Mouse (Mus musculus) heart, adult 2 months (tissue): ENCODE results near the gene Bub1b. TPM values are rescaled to one million over a fixed set of nuclear protein-coding genes. Genes with fewer than 3 reads are reported as not detected.

ENCODE experiments used
- DNase-seq, 2 experiments: peaks; one replicate each; pipeline ENCODE4 v3.0.0; 2021
- H3K27ac ChIP-seq: fragments of 200-600 bp; 2 replicates; pipeline ENCODE4 v1.8.1; 2022
- H3K27me3 ChIP-seq: fragments of 200-500 bp; 2 replicates; pipeline ENCODE4 v1.6.1; 2012; ENCODE audit warnings: mild to moderate bottlenecking, low read length, inconsistent platforms, mixed read lengths; ENCODE audit not compliant: control insufficient read depth, insufficient read depth
- H3K36me3 ChIP-seq: fragments of 200-500 bp; 2 replicates; pipeline ENCODE4 v1.6.1; 2012; ENCODE audit warnings: low read length, inconsistent platforms; ENCODE audit not compliant: control insufficient read depth, insufficient read depth
- H3K4me1 ChIP-seq: fragments of 200-500 bp; 2 replicates; pipeline ENCODE4 v1.6.1; 2011; ENCODE audit warnings: low read length; ENCODE audit not compliant: control insufficient read depth, insufficient read depth
- H3K4me3 ChIP-seq: fragments of 200-600 bp; 2 replicates; pipeline ENCODE4 v1.8.1; 2022
- H3K79me2 ChIP-seq: fragments of 200-500 bp; replicated peaks from 2 replicates; pipeline ENCODE4 v1.6.1; 2012; ENCODE audit warnings: mild to moderate bottlenecking, inconsistent platforms, low read length, moderate library complexity, mixed read lengths; ENCODE audit not compliant: control insufficient read depth, insufficient read depth
- H3K9ac ChIP-seq: fragments of 200-500 bp; 2 replicates; pipeline ENCODE4 v1.6.1; 2012; ENCODE audit warnings: low read depth, mild to moderate bottlenecking, control low read depth, inconsistent platforms, low read length, mixed read lengths
- CTCF ChIP-seq: fragments of 200-600 bp; IDR thresholded peaks from 2 replicates; pipeline ENCODE4 v1.8.1; 2022; ENCODE audit warnings: antibody characterized with exemption, mild to moderate bottlenecking, moderate library complexity
- EP300 ChIP-seq: fragments of 200-500 bp; IDR thresholded peaks from 2 replicates; pipeline ENCODE4 v1.6.1; 2011; ENCODE audit warnings: low read depth, low read length, control low read depth; ENCODE audit not compliant: insufficient read depth
- POLR2A ChIP-seq: fragments of 200-500 bp; IDR thresholded peaks from 2 replicates; pipeline ENCODE4 v1.6.1; 2011; ENCODE audit warnings: mild to moderate bottlenecking, low read depth, low read length, control low read depth; ENCODE audit not compliant: insufficient read depth
- WGBS: fragments of 180-500 bp; shearing (Covaris S2); methylation state at CpG from one replicate; pipeline ENCODE4 v1.1.7; 2018; 5-methylcytosine and 5-hydroxymethylcytosine counted together
- intact Hi-C: fragments of 180-260 bp; cut with DNase I; formaldehyde crosslinking; loops from one replicate; pipeline ENCODE4 v1.15.1; 2025
- polyA plus RNA-seq: library from polyadenylated mRNA; depleted of rRNA; stranded (reverse); fragments of >200 nt; gene quantifications from 2 replicates; pipeline ENCODE4 v1.2.3, GENCODE M21; 2012
- total RNA-seq, 2 experiments: library from RNA; stranded (reverse); gene quantifications; 2 replicates each; pipeline ENCODE4 v1.2.3; 2021

Bub1b gene
- total and polyA plus RNA-seq, 3 experiments = 0.25 to 1.8 (median 0.65) TPM

DNA sequence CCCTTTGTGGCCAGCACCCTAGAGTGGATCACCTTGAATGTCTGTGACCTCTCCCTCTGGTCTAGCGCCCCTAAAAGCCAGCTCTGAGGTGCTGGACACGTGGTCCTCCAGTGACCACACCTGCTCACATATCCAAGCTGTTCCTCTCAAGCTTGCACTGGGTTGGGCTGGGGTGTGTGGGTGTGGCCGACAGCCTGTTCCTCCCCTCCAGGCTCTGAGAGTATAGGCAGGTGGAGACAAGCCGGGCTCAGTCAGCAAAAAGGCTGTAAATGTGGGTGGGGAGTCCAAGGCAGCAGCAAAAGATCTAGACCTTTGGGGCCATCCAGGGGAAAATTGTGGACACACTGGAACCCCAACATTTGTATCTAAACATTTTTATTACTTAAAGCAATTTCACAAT lies 60.4 kb downstream of the Bub1b start:
- Histone ChIP-seq H3K27me3 (no peaks in the 10 kb centered on the region; the same call in 1 of the 2 replicates), H3K4me3 (no peak overlapping the region), H3K9ac (no peak overlapping the region), H3K27ac (peak overlapping the region; percentile 42; the same call in 1 of the 2 replicates), H3K4me1 (peaks cover 8% of the 10 kb centered on the region), H3K36me3 (no peaks in the 10 kb centered on the region), H3K79me2 (no peaks in the 10 kb centered on the region)
- DNase-seq = no peak
- intact Hi-C loops = loop anchor here (5.0 kb wide), 1 partner anchor 34 kb away; no protein-coding TSS in a partner anchor
- no peak for TF ChIP-seq POLR2A
- TF ChIP-seq EP300 = no peak
- no peak for TF ChIP-seq CTCF
- 69% methylated on average over 4 of the region's 4 CpGs for WGBS

GRCm38 (mm10) chr2:118659077-118659476 lies 61.1 kb downstream of the Bub1b start:
- Histone ChIP-seq H3K4me3 (no peak overlapping the region), H3K36me3 (no peaks in the 10 kb centered on the region), H3K4me1 (peaks cover 8% of the 10 kb centered on the region), H3K79me2 (no peaks in the 10 kb centered on the region), H3K9ac (no peak overlapping the region), H3K27ac (peak overlapping the region; percentile 42), H3K27me3 (no peaks in the 10 kb centered on the region; the same call in 1 of the 2 replicates)
- no peak for TF ChIP-seq POLR2A
- TF ChIP-seq EP300 = 0 out of 2 replicates have a peak, but pooled peaks have one; percentile 34
- intact Hi-C loops = loop anchor here (5.0 kb wide), 1 partner anchor 33 kb away; no protein-coding TSS in a partner anchor
- DNase-seq = peak; percentile 48 to 60
- WGBS = 9% methylated on average over 1 of the region's 1 CpGs

GRCm38 (mm10) chr2:118659493-118659892 lies 61.5 kb downstream of the Bub1b start:
- no peaks in the 10 kb centered on the region; the same call in 1 of the 2 replicates for H3K27me3 ChIP-seq
- no peak overlapping the region for H3K9ac ChIP-seq
- H3K36me3 ChIP-seq = no peaks in the 10 kb centered on the region
- intact Hi-C loops = loop anchor here (5.0 kb wide), 1 partner anchor 33 kb away; no protein-coding TSS in a partner anchor
- no peak for DNase-seq
- no peaks in the 10 kb centered on the region for H3K79me2 ChIP-seq
- no peak overlapping the region; the same call in 1 of the 2 replicates for H3K4me3 ChIP-seq
- TF ChIP-seq CTCF (no peak), EP300 (no peak), POLR2A (no peak)
- H3K4me1 ChIP-seq = peaks cover 8% of the 10 kb centered on the region
- H3K27ac ChIP-seq = peak overlapping the region; percentile 6; the same call in 1 of the 2 replicates
- 61% methylated on average over 12 of the region's 12 CpGs for WGBS

DNA sequence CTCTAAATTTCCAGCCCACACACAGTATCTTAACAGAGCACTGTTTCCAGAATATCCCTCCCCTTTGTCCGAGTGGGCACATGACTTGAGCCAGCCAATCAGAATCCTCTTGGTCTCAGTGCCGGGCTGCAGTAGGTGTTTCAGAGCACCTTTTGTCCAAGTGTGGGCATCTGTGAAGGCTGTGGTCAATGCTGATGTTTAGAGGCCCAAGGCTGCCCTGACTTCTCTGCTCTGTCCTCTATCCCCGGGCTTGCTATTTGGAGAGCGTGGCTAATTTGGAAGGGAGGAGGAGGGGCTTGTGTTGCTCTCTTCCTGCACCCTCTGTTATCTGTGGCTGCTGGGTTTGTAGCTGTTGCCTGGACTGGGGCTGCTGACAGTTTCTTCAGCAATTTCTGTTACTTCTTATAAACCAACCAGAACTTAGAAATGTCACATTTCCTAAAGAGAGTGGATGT lies 62.0 kb downstream of the Bub1b start:
- no peak for TF ChIP-seq POLR2A
- TF ChIP-seq CTCF = no peak
- TF ChIP-seq EP300 = no peak
- peak overlapping the region; percentile 24; the same call in 1 of the 2 replicates for H3K9ac ChIP-seq
- H3K79me2 ChIP-seq = no peaks in the 10 kb centered on the region
- 0 out of 2 replicates have a peak overlapping the region, but pooled peaks have one; percentile 1 for H3K27ac ChIP-seq
- H3K4me3 ChIP-seq = peak overlapping the region; percentile 40
- WGBS = 0% methylated on average over 4 of the region's 4 CpGs
- no peaks in the 10 kb centered on the region for H3K36me3 ChIP-seq
- H3K4me1 ChIP-seq = peaks cover 8% of the 10 kb centered on the region
- intact Hi-C loops = loop anchor here (5.0 kb wide), 1 partner anchor 32 kb away; no protein-coding TSS in a partner anchor
- H3K27me3 ChIP-seq = no peaks in the 10 kb centered on the region; the same call in 1 of the 2 replicates
- peak; percentile 66 to 72 for DNase-seq

DNA sequence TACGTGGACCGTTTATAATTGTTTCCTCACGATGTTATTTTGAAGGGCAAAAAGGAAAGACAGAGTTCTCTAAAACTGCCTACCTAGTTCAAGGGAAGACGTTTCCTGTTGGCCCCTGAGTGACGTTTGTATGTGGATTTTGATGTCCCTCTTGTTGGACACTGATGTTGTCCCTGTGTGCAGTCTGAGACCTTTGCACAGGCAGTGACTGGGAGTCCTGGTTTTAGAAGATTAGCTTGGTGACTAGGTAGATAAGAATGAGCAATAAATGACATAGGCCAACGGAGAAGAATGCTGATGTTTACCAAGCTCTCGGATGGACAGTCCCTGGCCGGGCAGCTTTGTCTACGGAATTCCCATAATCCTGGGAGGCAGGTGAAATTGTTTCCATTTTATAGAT lies 63.9 kb downstream of the Bub1b start:
- intact Hi-C loops = no loop called here
- Histone ChIP-seq H3K9ac (no peak overlapping the region), H3K4me1 (peaks cover 8% of the 10 kb centered on the region), H3K4me3 (no peak overlapping the region), H3K36me3 (no peaks in the 10 kb centered on the region), H3K27me3 (no peaks in the 10 kb centered on the region; the same call in 1 of the 2 replicates), H3K79me2 (no peaks in the 10 kb centered on the region), H3K27ac (no peak overlapping the region)
- 81% methylated on average over 9 of the region's 9 CpGs for WGBS
- TF ChIP-seq CTCF (no peak), EP300 (no peak), POLR2A (no peak)
- no peak for DNase-seq
